Mouse (Mus musculus) bone marrow, adult 2 months (tissue): Measurements from ENCODE around the gene Olfr218. TPM values are rescaled to one million over a fixed set of nuclear protein-coding genes. Genes with fewer than 3 reads are reported as not detected.

Source experiments
- H3K27ac ChIP-seq: fragments of 200-500 bp; 2 replicates; pipeline ENCODE4 v1.5.1; 2012; ENCODE audit warnings: low read depth, mild to moderate bottlenecking, control low read depth, inconsistent platforms, low read length; ENCODE audit not compliant: control insufficient read depth, poor library complexity, insufficient read depth
- H3K4me1 ChIP-seq: fragments of 200-500 bp; 2 replicates; pipeline ENCODE4 v1.6.1; 2011; ENCODE audit warnings: low read length; ENCODE audit not compliant: control insufficient read depth, insufficient read depth
- H3K4me3 ChIP-seq: fragments of 200-500 bp; replicated peaks from 2 replicates; pipeline ENCODE3; 2011; ENCODE audit warnings: mild to moderate bottlenecking, low read depth, low read length, control low read depth; ENCODE audit not compliant: control insufficient read depth
- CTCF ChIP-seq: fragments of 200-500 bp; IDR thresholded peaks from 2 replicates; pipeline ENCODE4 v1.5.1; 2011; ENCODE audit warnings: low read length, control low read depth; ENCODE audit not compliant: control insufficient read depth, insufficient read depth
- POLR2A ChIP-seq: fragments of 200-500 bp; IDR thresholded peaks from 2 replicates; pipeline ENCODE4 v1.6.1; 2011; ENCODE audit warnings: low read depth, mild to moderate bottlenecking, control low read depth, low read length, borderline replicate concordance; ENCODE audit not compliant: control insufficient read depth
- WGBS: fragments of 180-500 bp; shearing (Covaris S2); methylation state at CpG from one replicate; pipeline ENCODE4 v1.1.7; 2018; 5-methylcytosine and 5-hydroxymethylcytosine counted together
- polyA plus RNA-seq: library from polyadenylated mRNA; stranded (reverse); fragments of >200 nt; gene quantifications from 2 replicates; pipeline ENCODE4 v1.2.4, GENCODE M21; 2011; ENCODE audit warnings: low replicate concordance; ENCODE audit not compliant: missing spikeins, insufficient read depth, insufficient read length

The Olfr218 gene
- polyA plus RNA-seq, 1 experiment: not detected

GRCm38 (mm10) chr1:173249888-173250287 lies 52.3 kb downstream of the Olfr218 start:
- no peaks in the 10 kb centered on the region for H3K4me1 ChIP-seq
- H3K27ac ChIP-seq: no peak overlapping the region
- no peak for TF ChIP-seq CTCF
- no peak for TF ChIP-seq POLR2A
- H3K4me3 ChIP-seq: no peak overlapping the region
- WGBS: 82% methylated on average over 3 of the region's 3 CpGs

Other genes starting within 250 kb of the Olfr218 start
- gene Olfr16, start 247.4 kb upstream of the Olfr218 start, polyA plus RNA-seq: not detected in 2 replicates
- not detected in 2 replicates for gene Olfr1408, start 60.4 kb upstream of the Olfr218 start, polyA plus RNA-seq
- gene Olfr1406, start 7.2 kb upstream of the Olfr218 start, polyA plus RNA-seq: not detected in 2 replicates
- gene Olfr1404, start 14.6 kb downstream of the Olfr218 start, polyA plus RNA-seq: not detected in 2 replicates
- not detected in 2 replicates for gene Fcer1a, start 29.4 kb downstream of the Olfr218 start, polyA plus RNA-seq
- gene Olfr418, start 68.2 kb downstream of the Olfr218 start, polyA plus RNA-seq: not detected in 2 replicates
- gene Mptx2, start 80.0 kb downstream of the Olfr218 start, polyA plus RNA-seq: not detected in 2 replicates
- gene Ackr1, start 135.9 kb downstream of the Olfr218 start, polyA plus RNA-seq: 25.2 and 25.7 TPM in 2 replicates
- 13.1 and 29.2 TPM in 2 replicates for gene Aim2, start 153.1 kb downstream of the Olfr218 start, polyA plus RNA-seq
- gene Cadm3, start 169.9 kb downstream of the Olfr218 start, polyA plus RNA-seq: 1.7 TPM in 1 of 2 replicates, not detected in the other